Mouse (Mus musculus) stomach, embryonic 15.5 days (tissue): ENCODE data around the gene Enpep. TPM values are rescaled to one million over a fixed set of nuclear protein-coding genes. Genes with fewer than 3 reads are reported as not detected.

Experiments
- ATAC-seq: fragments of 200-750 bp; cut with Nextera tagmentation; 2 replicates; pipeline ENCODE4 v1.8.0; 2017; ENCODE audit warnings: low read depth, moderate number of reproducible peaks, moderate TSS enrichment; ENCODE audit not compliant: insufficient read depth, low FRiP score
- H3K27ac ChIP-seq: fragments of 300-500 bp; sonication (generic); 2 replicates; pipeline ENCODE4 v1.5.1; 2015; ENCODE audit warnings: mild to moderate bottlenecking, inconsistent platforms
- H3K27me3 ChIP-seq: fragments of 300-500 bp; sonication (generic); replicated peaks from 2 replicates; pipeline ENCODE4 v1.6.1; 2015; ENCODE audit warnings: inconsistent platforms
- H3K36me3 ChIP-seq: fragments of 300-500 bp; sonication (generic); 2 replicates; pipeline ENCODE4 v1.6.1; 2015; ENCODE audit warnings: inconsistent platforms
- H3K4me1 ChIP-seq: fragments of 300-500 bp; sonication (generic); 2 replicates; pipeline ENCODE4 v1.6.1; 2015; ENCODE audit warnings: inconsistent platforms
- H3K4me2 ChIP-seq: fragments of 300-500 bp; sonication (generic); 2 replicates; pipeline ENCODE4 v1.6.1; 2015; ENCODE audit warnings: mild to moderate bottlenecking, inconsistent platforms
- H3K4me3 ChIP-seq: fragments of 300-500 bp; sonication (generic); replicated peaks from 2 replicates; pipeline ENCODE4 v1.5.1; 2015; ENCODE audit warnings: inconsistent platforms
- H3K9ac ChIP-seq: fragments of 300-500 bp; sonication (generic); 2 replicates; pipeline ENCODE4 v1.6.1; 2015; ENCODE audit warnings: inconsistent platforms
- H3K9me3 ChIP-seq: fragments of 300-500 bp; sonication (generic); 2 replicates; pipeline ENCODE4 v1.6.1; 2016; ENCODE audit warnings: inconsistent platforms
- WGBS: fragments of 180-500 bp; shearing (Covaris S2); methylation state at CpG from one replicate; pipeline ENCODE4 v1.1.7; 2015; 5-methylcytosine and 5-hydroxymethylcytosine counted together
- polyA plus RNA-seq: library from polyadenylated mRNA; unstranded; fragments of >200 nt; fragmentation: Nextera tagmentation; extraction: Ambion mirVana; gene quantifications from 2 replicates; pipeline ENCODE4 v1.2.1, GENCODE M21; 2015

The Enpep gene
- polyA plus RNA-seq, 1 experiment from 2014 or later = 19.7 TPM

DNA sequence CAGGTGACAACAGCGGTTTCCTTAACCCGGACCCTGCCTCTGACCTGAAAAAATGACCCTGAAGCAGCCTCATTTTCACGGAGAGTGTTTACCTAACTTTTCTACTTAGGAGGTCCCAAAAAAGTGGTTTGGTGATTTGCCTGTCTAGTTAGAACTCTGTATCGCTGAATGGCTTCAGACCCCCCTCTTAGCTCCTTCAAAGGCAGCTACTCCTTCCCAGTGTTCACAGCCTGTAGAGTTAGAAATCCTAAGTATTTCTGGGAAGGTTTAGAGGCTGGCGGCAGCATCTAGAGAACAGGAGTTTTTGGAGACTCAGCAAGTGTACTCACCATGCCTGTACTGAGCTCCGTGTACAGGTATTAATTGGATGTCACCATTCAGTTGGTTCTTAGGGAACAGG lies 105.8 kb downstream of the Enpep start:
- Histone ChIP-seq H3K9ac (no peak overlapping the region), H3K27me3 (peaks cover 53% of the 10 kb centered on the region), H3K4me2 (no peak overlapping the region), H3K9me3 (no peaks in the 10 kb centered on the region), H3K4me1 (peaks cover 11% of the 10 kb centered on the region), H3K4me3 (no peak overlapping the region), H3K27ac (no peak overlapping the region), H3K36me3 (no peaks in the 10 kb centered on the region)
- no peak for ATAC-seq
- WGBS = 11% methylated on average over 6 of the region's 6 CpGs

GRCm38 (mm10) chr3:129225577-129226289 lies 106.8 kb downstream of the Enpep start:
- Histone ChIP-seq H3K9ac (no peak overlapping the region), H3K4me2 (peak overlapping the region; percentile 43; the same call in 1 of the 2 replicates), H3K9me3 (no peaks in the 10 kb centered on the region), H3K4me3 (peak overlapping the region; percentile 20; the same call in 1 of the 2 replicates), H3K27ac (no peak overlapping the region), H3K36me3 (no peaks in the 10 kb centered on the region), H3K4me1 (peaks cover 11% of the 10 kb centered on the region), H3K27me3 (peaks cover 58% of the 10 kb centered on the region)
- no peak for ATAC-seq
- WGBS = 7% methylated on average over 13 of the region's 13 CpGs

DNA sequence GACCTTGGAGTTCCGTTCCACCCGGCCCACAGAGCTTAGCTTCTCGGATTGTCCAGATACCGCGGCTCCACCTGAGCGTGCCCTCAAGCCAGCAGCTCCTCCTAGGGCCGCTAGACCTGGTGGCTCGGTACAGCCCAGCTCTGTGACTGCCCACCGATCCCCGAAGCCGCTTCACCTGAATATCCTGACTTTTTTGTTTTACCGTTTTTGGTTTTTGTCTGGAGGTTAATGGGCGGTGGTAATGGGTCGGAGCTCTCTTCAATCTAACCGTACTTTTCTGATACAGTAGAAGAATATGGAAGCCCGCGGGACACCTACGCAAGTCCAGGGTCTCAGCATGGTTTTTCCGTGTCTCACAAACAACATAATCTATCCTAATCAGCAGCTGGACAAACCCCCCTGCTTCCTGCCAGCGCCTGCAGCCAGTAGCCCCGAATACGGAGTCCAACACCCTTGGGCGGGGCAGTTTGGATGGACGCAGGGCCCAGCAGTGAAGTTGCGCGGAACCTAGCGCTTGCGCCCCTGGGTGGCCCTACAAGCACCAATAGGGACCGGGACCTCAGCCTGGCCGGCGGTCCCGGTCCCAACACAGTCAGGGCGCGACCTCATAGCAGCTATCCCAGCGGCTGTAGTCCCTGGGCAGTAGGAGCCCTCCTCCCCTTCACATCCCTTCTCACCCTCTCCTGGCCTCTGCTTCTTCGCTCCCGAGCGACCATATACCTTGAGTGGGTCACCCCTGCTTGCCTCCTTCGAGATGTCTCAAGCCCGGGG lies 107.5 kb downstream of the Enpep start:
- Histone ChIP-seq H3K9ac (no peak overlapping the region), H3K4me2 (peak overlapping the region; percentile 43), H3K36me3 (no peaks in the 10 kb centered on the region), H3K27me3 (peaks cover 61% of the 10 kb centered on the region), H3K4me3 (peak overlapping the region; percentile 20), H3K27ac (no peak overlapping the region), H3K9me3 (no peaks in the 10 kb centered on the region), H3K4me1 (peaks cover 11% of the 10 kb centered on the region)
- no peak for ATAC-seq
- 3% methylated on average over 40 of the region's 40 CpGs for WGBS

DNA sequence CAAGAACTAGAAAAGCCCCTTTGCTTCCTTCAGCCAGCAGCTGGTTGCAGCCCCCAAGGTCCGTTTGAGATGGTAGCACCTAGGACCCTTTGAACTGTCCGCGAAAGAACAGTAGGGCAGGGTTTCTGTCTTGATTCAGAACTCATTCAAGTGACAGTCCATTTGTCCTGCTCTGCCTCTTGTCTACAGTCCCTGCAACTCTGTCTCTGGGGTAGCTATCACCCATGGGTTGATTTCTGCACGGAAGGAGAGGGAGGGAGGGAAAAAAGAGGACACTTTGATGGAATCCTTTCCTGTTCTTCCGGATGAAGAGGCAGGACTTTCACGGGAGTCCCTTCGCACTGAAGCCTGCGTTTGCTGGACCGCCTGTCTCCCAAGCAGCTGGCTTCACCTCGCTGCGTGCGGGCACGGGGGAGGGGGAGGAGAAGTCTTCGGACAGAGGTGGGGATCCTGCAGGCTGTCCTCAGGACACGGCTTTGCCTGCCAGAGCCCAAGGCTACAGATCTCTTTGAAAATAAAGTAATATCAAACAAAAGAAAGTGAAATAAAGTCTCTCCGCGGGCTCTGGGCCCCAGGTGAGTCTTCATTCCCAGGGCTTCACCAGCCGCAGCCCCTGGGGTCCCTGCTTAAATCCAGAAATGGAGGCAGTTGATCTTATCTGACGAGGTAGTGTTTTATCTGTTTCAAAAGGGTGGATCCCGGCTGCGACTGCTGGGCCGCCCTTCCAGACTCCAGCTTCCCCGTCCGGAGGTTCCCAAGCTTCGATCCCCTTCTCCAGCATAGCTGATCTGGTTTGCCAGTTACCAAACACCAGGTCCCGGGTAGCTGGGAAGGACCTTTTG lies 108.3 kb downstream of the Enpep start:
- ATAC-seq = no peak
- Histone ChIP-seq H3K9me3 (no peaks in the 10 kb centered on the region), H3K4me2 (peak overlapping the region; percentile 43), H3K36me3 (no peaks in the 10 kb centered on the region), H3K27me3 (peaks cover 63% of the 10 kb centered on the region), H3K27ac (no peak overlapping the region), H3K9ac (no peak overlapping the region), H3K4me3 (peak overlapping the region; percentile 20; the same call in 1 of the 2 replicates), H3K4me1 (peaks cover 11% of the 10 kb centered on the region)
- WGBS = 2% methylated on average over 26 of the region's 26 CpGs

DNA sequence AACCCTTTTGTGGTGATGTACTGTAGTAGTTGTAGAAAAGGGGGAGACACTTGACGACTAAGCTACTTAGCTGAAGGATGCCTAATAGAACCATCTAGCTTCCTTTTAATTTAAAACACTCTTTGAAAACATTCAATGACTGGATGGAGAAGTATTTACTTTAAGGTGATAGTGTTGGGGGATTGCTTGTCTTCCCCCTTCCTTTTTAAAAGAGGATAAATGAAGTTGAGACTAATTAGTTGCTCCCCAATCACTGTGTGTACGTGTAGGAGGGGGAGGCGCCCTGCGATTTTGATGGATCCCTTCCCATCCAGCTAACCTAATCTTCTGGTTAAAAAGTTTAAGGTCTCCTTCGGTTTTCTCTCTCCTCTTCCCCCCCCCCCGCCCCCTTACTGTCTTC lies 109.1 kb downstream of the Enpep start:
- Histone ChIP-seq H3K27me3 (peaks cover 64% of the 10 kb centered on the region), H3K9ac (no peak overlapping the region), H3K4me3 (no peak overlapping the region), H3K4me1 (peaks cover 11% of the 10 kb centered on the region), H3K4me2 (no peak overlapping the region), H3K27ac (no peak overlapping the region), H3K36me3 (no peaks in the 10 kb centered on the region), H3K9me3 (no peaks in the 10 kb centered on the region)
- 8% methylated on average over 6 of the region's 6 CpGs for WGBS
- ATAC-seq = no peak

GRCm38 (mm10) chr3:129222448-129223290 lies 109.9 kb downstream of the Enpep start:
- H3K9me3 ChIP-seq = no peaks in the 10 kb centered on the region
- no peaks in the 10 kb centered on the region for H3K36me3 ChIP-seq
- H3K4me2 ChIP-seq = no peak overlapping the region
- H3K27ac ChIP-seq = no peak overlapping the region
- peaks cover 65% of the 10 kb centered on the region for H3K27me3 ChIP-seq
- no peak overlapping the region for H3K9ac ChIP-seq
- no peak for ATAC-seq
- H3K4me3 ChIP-seq = no peak overlapping the region
- WGBS = 7% methylated on average over 21 of the region's 21 CpGs
- peaks cover 11% of the 10 kb centered on the region for H3K4me1 ChIP-seq

- Histone ChIP-seq H3K36me3 (no peaks in the 10 kb centered on the region), H3K9ac (no peak overlapping the region), H3K27ac (no peak overlapping the region), H3K4me1 (peaks cover 11% of the 10 kb centered on the region), H3K4me3 (no peak overlapping the region), H3K27me3 (peaks cover 65% of the 10 kb centered on the region), H3K9me3 (no peaks in the 10 kb centered on the region), H3K4me2 (peak overlapping the region; percentile 21; the same call in 1 of the 2 replicates)
- 13% methylated on average over 26 of the region's 27 CpGs for WGBS
- ATAC-seq = no peak
Observed at GRCm38 (mm10) chr3:129221380-129222260, 110.9 kb downstream of the Enpep start.

DNA sequence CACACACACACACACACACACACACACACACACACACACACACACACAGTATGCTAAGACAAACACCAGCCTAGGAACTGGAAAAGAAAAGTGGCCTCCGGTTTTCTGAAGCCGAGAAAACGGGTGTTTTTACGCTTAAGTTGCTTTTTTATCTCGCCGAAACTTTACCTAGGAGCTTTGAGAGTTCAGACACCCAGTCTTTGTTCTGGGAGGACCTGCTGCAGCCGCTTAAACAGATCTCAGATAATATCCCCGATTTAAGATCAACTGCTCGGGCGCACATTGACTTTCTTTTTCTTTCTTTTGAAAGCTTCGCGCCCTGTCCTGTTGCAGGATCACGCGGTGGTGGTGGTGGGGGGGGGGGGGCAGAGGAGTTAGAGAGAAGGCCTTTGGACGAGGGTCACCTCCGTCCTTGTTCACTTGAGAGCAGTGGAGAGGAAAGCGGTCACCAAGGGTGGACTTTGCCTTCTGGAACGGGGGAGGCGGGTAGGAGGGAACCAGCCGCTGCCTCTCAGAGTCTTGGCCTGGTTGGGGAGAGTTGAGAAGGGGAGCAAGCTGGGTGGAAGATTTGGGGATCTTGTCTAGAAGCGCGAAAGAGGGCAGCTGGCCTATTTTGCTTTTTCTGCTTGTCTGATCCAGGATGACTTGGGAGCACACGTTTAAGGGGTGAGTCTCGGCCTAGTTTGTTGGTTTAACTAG lies 111.7 kb downstream of the Enpep start:
- Histone ChIP-seq H3K4me2 (peak overlapping the region; percentile 21), H3K4me3 (no peak overlapping the region), H3K9ac (no peak overlapping the region), H3K27ac (no peak overlapping the region; the same call in 1 of the 2 replicates), H3K27me3 (peaks cover 60% of the 10 kb centered on the region), H3K4me1 (peaks cover 14% of the 10 kb centered on the region), H3K36me3 (no peaks in the 10 kb centered on the region), H3K9me3 (no peaks in the 10 kb centered on the region)
- ATAC-seq = no peak
- WGBS = 15% methylated on average over 24 of the region's 24 CpGs

- Histone ChIP-seq H3K27ac (no peak overlapping the region), H3K4me2 (peak overlapping the region; percentile 21; the same call in 1 of the 2 replicates), H3K9ac (no peak overlapping the region), H3K9me3 (no peaks in the 10 kb centered on the region), H3K36me3 (no peaks in the 10 kb centered on the region), H3K27me3 (peaks cover 58% of the 10 kb centered on the region), H3K4me3 (no peak overlapping the region), H3K4me1 (peaks cover 18% of the 10 kb centered on the region)
- WGBS = 9% methylated on average over 7 of the region's 7 CpGs
- ATAC-seq = no peak
Observed at GRCm38 (mm10) chr3:129220086-129220670, 112.3 kb downstream of the Enpep start.
